Mouse (Mus musculus): ENCODE data around the gene Gm21969. TPM values are rescaled to one million over a fixed set of nuclear protein-coding genes. Genes with fewer than 3 reads are reported as not detected.

The Gm21969 gene
- polyA plus RNA-seq, 1 experiment from 2014 or later: not detected

DNA sequence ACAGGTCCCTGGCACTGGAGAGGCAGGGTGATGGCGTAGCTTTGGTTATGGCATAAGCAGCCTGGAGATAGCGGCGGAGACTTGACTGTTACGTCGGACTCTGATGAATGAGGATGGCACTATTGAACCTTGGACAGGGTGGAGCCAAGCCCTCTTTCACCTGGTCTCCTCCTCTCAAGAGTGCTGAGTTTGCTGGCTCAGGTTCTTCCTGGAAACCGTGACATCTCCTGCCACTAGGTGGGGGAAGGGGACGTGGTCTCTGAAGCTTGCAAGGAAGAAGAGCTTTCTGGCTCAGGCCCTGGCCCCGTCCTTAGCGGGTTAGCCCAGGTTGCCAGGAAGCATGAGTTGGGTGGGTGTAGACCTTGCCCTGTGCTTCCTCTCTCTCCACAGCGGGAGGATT, 27.2 kb downstream of the Gm21969 start:
- H3K9me3 ChIP-seq (replicated peaks; ENCODE audit: control insufficient read depth, low read length): no peaks in the 10 kb centered on the region
- H3K4me1 ChIP-seq (ENCODE audit: control insufficient read depth, insufficient read depth, low read length): no peaks in the 10 kb centered on the region
- H3K36me3 ChIP-seq (ENCODE audit: control insufficient read depth, insufficient read depth, low read length): no peaks in the 10 kb centered on the region
- no peak for ATAC-seq (replicated peaks; ENCODE audit: insufficient number of reproducible peaks, low FRiP score, low TSS enrichment)
- no peak overlapping the region for H3K9ac ChIP-seq (ENCODE audit: low read depth, low read length)
- 66% methylated on average over 10 of the region's 10 CpGs for WGBS (ENCODE audit: insufficient replicate concordance)
- H3K27ac ChIP-seq (ENCODE audit: low read depth, low read length): no peak overlapping the region
- H3K4me3 ChIP-seq (ENCODE audit: low read depth, low read length): no peak overlapping the region
- no peak overlapping the region for H3K4me2 ChIP-seq
- H3K27me3 ChIP-seq (ENCODE audit: control insufficient read depth, insufficient read depth, low read length): 0 out of 2 replicates have a peak, but pooled peaks cover 6% of the 10 kb centered on the region

DNA sequence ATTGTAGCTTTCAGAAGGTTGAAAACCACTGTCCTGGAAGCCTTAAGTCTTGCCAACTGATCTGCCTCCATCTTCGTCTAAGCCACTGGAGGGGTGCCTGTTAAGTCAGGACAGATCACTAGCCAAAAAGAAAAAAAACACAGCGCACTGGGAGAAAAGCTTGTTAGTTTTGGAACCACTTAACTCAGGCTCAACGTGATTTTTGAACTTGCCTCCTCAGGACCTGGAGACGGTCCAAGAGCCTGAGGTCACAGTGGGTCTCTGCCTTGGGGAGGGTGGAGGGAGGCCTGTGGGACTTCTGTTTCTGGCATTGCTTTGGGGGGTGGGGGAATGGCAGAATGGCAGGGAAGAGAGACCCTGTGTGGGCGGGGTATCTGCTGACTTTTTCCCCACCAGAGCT, 28.2 kb downstream of the Gm21969 start:
- Histone ChIP-seq H3K4me1 (ENCODE audit: control insufficient read depth, insufficient read depth, low read length) (no peaks in the 10 kb centered on the region), H3K27ac (ENCODE audit: low read depth, low read length) (no peak overlapping the region), H3K4me3 (ENCODE audit: low read depth, low read length) (no peak overlapping the region), H3K9ac (ENCODE audit: low read depth, low read length) (no peak overlapping the region), H3K36me3 (ENCODE audit: control insufficient read depth, insufficient read depth, low read length) (no peaks in the 10 kb centered on the region), H3K4me2 (no peak overlapping the region), H3K27me3 (ENCODE audit: control insufficient read depth, insufficient read depth, low read length) (0 out of 2 replicates have a peak, but pooled peaks cover 6% of the 10 kb centered on the region), H3K9me3 (replicated peaks; ENCODE audit: control insufficient read depth, low read length) (no peaks in the 10 kb centered on the region)
- 65% methylated on average over 5 of the region's 5 CpGs for WGBS (ENCODE audit: insufficient replicate concordance)
- ATAC-seq (replicated peaks; ENCODE audit: insufficient number of reproducible peaks, low FRiP score, low TSS enrichment): no peak

DNA sequence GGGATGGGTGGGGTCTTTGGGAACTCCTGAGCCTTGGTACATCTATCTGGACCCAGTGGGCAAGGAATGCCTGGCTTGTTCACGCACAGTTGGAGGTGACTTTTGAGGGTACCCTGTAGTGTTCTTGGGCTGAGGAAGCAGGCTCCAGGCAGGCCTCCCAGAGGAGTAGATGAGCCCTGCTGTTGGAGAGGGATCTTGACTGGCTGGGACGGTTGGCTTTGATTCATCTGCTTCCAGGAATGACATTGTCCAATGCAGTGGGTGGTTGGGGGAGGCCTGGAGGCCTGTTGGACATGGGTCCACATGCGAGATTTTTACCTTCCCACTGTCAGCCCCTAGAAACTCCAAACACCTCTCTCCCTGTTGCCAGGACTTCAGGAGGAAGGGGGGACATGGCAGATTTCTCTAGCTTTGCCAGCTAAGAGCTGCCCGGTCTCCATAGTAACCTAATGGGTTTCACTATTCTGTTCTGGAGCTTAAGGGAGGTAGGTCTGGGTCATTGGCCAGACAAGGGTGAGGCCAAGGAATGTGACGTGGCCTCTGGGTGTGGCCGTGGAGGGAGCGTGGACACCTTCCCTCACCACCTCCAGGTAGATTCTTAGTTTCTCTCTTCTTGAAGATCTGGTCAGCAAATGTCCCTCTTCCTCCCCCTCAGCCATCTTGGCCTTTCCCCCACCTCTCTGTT, 28.7 kb downstream of the Gm21969 start:
- ATAC-seq (replicated peaks; ENCODE audit: insufficient number of reproducible peaks, low FRiP score, low TSS enrichment): no peak
- Histone ChIP-seq H3K4me2 (no peak overlapping the region), H3K4me1 (ENCODE audit: control insufficient read depth, insufficient read depth, low read length) (no peaks in the 10 kb centered on the region), H3K9me3 (replicated peaks; ENCODE audit: control insufficient read depth, low read length) (no peaks in the 10 kb centered on the region), H3K4me3 (ENCODE audit: low read depth, low read length) (no peak overlapping the region), H3K27ac (ENCODE audit: low read depth, low read length) (no peak overlapping the region), H3K9ac (ENCODE audit: low read depth, low read length) (no peak overlapping the region), H3K27me3 (ENCODE audit: control insufficient read depth, insufficient read depth, low read length) (0 out of 2 replicates have a peak, but pooled peaks cover 7% of the 10 kb centered on the region), H3K36me3 (ENCODE audit: control insufficient read depth, insufficient read depth, low read length) (no peaks in the 10 kb centered on the region)
- WGBS (ENCODE audit: insufficient replicate concordance): 80% methylated on average over 7 of the region's 7 CpGs

DNA sequence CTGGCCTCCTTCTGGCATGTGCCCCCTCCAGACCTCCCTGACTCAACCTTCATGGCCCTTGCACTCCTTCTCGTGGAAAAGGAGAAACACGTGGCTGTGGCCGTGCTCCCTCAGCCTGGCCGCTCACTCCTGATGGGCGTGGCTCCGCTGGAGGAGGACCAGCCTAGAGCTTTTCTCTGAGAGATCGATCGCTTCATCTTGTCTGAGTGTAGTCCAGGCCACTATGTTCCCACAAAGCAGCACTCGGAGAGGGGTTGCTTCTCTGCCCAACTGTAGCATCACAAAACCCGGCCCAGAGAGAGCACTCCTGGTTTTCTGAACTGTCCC, 29.2 kb downstream of the Gm21969 start:
- Histone ChIP-seq H3K27ac (ENCODE audit: low read depth, low read length) (no peak overlapping the region), H3K9ac (ENCODE audit: low read depth, low read length) (no peak overlapping the region), H3K4me3 (ENCODE audit: low read depth, low read length) (no peak overlapping the region), H3K4me1 (ENCODE audit: control insufficient read depth, insufficient read depth, low read length) (no peaks in the 10 kb centered on the region), H3K36me3 (ENCODE audit: control insufficient read depth, insufficient read depth, low read length) (no peaks in the 10 kb centered on the region), H3K27me3 (ENCODE audit: control insufficient read depth, insufficient read depth, low read length) (peaks cover 11% of the 10 kb centered on the region; the same call in 1 of the 2 replicates), H3K4me2 (no peak overlapping the region), H3K9me3 (replicated peaks; ENCODE audit: control insufficient read depth, low read length) (no peaks in the 10 kb centered on the region)
- no peak for ATAC-seq (replicated peaks; ENCODE audit: insufficient number of reproducible peaks, low FRiP score, low TSS enrichment)
- WGBS (ENCODE audit: insufficient replicate concordance): 80% methylated on average over 10 of the region's 10 CpGs

DNA sequence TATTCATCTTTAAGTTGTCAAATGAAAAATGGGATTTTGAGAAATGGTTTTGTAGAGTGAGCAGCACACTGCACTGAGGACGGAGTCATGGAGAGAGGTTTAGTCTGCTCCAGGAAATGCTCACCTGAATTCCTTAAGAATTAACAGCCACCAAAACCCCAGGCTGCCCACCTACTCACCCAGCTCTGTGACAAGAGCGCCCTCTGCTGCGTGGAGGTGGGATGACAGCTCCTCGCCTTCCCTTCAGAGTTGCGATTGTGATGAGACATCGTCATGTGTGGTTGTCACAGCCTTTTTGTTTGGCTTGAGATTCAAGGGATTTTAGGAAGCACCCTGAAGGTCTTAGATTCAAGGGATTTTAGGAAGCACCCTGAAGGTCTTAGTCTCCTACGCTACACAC, 33.4 kb downstream of the Gm21969 start:
- no peaks in the 10 kb centered on the region for H3K9me3 ChIP-seq (replicated peaks; ENCODE audit: control insufficient read depth, low read length)
- H3K27me3 ChIP-seq (ENCODE audit: control insufficient read depth, insufficient read depth, low read length): peaks cover 25% of the 10 kb centered on the region
- H3K27ac ChIP-seq (ENCODE audit: low read depth, low read length): no peak overlapping the region
- H3K36me3 ChIP-seq (ENCODE audit: control insufficient read depth, insufficient read depth, low read length): no peaks in the 10 kb centered on the region
- peaks cover under 1% of the 10 kb centered on the region; the same call in 1 of the 2 replicates for H3K4me1 ChIP-seq (ENCODE audit: control insufficient read depth, insufficient read depth, low read length)
- 26% methylated on average over 7 of the region's 7 CpGs for WGBS (ENCODE audit: insufficient replicate concordance)
- no peak overlapping the region for H3K4me3 ChIP-seq (ENCODE audit: low read depth, low read length)
- ATAC-seq (replicated peaks; ENCODE audit: insufficient number of reproducible peaks, low FRiP score, low TSS enrichment): no peak
- H3K4me2 ChIP-seq: no peak overlapping the region
- H3K9ac ChIP-seq (ENCODE audit: low read depth, low read length): no peak overlapping the region

DNA sequence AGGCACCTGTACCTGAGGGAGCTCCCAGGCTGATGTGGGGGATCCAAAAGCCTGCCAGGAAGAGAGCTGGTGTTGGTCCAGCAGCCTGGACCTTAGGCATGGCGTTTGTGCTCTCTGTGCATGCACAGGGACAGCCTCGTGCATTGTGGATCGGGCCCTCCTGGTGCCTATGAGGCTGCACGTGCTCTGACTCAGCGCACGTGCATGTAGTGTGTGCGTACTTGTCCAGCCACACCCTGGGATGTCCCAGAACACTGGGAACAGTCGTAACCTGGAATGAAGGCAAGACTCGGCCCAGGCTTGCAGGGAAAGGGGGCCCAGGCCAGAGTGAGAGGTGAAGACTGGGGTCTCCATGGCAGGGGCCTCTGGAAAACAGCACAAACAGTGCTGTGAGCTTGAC, 34.9 kb downstream of the Gm21969 start:
- no peaks in the 10 kb centered on the region for H3K36me3 ChIP-seq (ENCODE audit: control insufficient read depth, insufficient read depth, low read length)
- peaks cover 11% of the 10 kb centered on the region for H3K4me1 ChIP-seq (ENCODE audit: control insufficient read depth, insufficient read depth, low read length)
- no peak overlapping the region for H3K4me3 ChIP-seq (ENCODE audit: low read depth, low read length)
- ATAC-seq (replicated peaks; ENCODE audit: insufficient number of reproducible peaks, low FRiP score, low TSS enrichment): no peak
- H3K9me3 ChIP-seq (replicated peaks; ENCODE audit: control insufficient read depth, low read length): no peaks in the 10 kb centered on the region
- H3K27ac ChIP-seq (ENCODE audit: low read depth, low read length): no peak overlapping the region
- peaks cover 39% of the 10 kb centered on the region for H3K27me3 ChIP-seq (ENCODE audit: control insufficient read depth, insufficient read depth, low read length)
- 83% methylated on average over 9 of the region's 9 CpGs for WGBS (ENCODE audit: insufficient replicate concordance)
- no peak overlapping the region for H3K4me2 ChIP-seq
- H3K9ac ChIP-seq (ENCODE audit: low read depth, low read length): no peak overlapping the region

DNA sequence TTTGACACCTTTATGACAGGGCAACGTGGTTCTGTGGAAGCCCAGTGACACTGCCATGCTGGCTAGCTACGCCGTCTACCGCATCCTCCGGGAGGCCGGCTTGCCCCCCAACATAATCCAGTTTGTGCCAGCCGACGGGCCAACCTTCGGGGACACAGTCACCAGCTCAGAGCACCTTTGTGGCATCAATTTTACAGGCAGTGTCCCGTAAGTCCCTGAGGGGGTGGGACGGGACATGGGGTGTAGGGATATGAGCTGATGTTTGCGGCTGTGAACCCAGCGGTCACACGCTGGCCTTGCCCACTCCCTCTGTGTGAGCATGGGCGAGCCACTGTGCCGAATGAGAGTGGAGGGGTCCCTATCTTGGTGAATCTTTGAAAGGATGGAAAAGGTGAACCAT, 35.4 kb downstream of the Gm21969 start:
- Histone ChIP-seq H3K27me3 (ENCODE audit: control insufficient read depth, insufficient read depth, low read length) (peaks cover 42% of the 10 kb centered on the region), H3K9me3 (replicated peaks; ENCODE audit: control insufficient read depth, low read length) (no peaks in the 10 kb centered on the region), H3K9ac (ENCODE audit: low read depth, low read length) (no peak overlapping the region), H3K4me1 (ENCODE audit: control insufficient read depth, insufficient read depth, low read length) (peaks cover 11% of the 10 kb centered on the region), H3K4me3 (ENCODE audit: low read depth, low read length) (no peak overlapping the region), H3K36me3 (ENCODE audit: control insufficient read depth, insufficient read depth, low read length) (no peaks in the 10 kb centered on the region), H3K4me2 (no peak overlapping the region), H3K27ac (ENCODE audit: low read depth, low read length) (no peak overlapping the region)
- ATAC-seq (replicated peaks; ENCODE audit: insufficient number of reproducible peaks, low FRiP score, low TSS enrichment): no peak
- WGBS (ENCODE audit: insufficient replicate concordance): 90% methylated on average over 16 of the region's 16 CpGs

DNA sequence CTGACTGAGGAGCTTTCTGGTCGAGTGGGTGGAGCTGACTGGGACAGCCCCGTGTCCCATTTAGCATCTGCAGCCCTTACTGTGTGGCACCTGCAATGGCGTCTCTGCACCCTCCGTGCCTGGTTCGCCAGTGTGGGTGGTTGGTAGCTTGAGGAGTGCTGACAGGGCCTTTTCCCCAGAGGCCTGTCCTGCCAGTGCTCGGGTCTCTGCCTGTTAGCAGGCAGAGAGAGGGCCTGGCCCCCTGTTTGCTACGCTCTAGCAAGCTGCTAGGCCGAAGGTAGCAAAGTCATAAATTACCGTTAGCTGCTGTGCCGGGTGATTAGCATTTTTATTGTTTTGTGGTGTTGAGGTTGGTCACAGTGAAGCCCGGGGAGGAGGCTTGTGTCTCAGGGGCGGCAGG, 36.8 kb downstream of the Gm21969 start:
- H3K36me3 ChIP-seq (ENCODE audit: control insufficient read depth, insufficient read depth, low read length): no peaks in the 10 kb centered on the region
- no peak overlapping the region for H3K27ac ChIP-seq (ENCODE audit: low read depth, low read length)
- no peak overlapping the region for H3K9ac ChIP-seq (ENCODE audit: low read depth, low read length)
- WGBS (ENCODE audit: insufficient replicate concordance): 65% methylated on average over 12 of the region's 12 CpGs
- no peak overlapping the region for H3K4me3 ChIP-seq (ENCODE audit: low read depth, low read length)
- no peak overlapping the region for H3K4me2 ChIP-seq
- no peaks in the 10 kb centered on the region for H3K9me3 ChIP-seq (replicated peaks; ENCODE audit: control insufficient read depth, low read length)
- peaks cover 43% of the 10 kb centered on the region for H3K27me3 ChIP-seq (ENCODE audit: control insufficient read depth, insufficient read depth, low read length)
- H3K4me1 ChIP-seq (ENCODE audit: control insufficient read depth, insufficient read depth, low read length): peaks cover 11% of the 10 kb centered on the region
- ATAC-seq (replicated peaks; ENCODE audit: insufficient number of reproducible peaks, low FRiP score, low TSS enrichment): no peak

DNA sequence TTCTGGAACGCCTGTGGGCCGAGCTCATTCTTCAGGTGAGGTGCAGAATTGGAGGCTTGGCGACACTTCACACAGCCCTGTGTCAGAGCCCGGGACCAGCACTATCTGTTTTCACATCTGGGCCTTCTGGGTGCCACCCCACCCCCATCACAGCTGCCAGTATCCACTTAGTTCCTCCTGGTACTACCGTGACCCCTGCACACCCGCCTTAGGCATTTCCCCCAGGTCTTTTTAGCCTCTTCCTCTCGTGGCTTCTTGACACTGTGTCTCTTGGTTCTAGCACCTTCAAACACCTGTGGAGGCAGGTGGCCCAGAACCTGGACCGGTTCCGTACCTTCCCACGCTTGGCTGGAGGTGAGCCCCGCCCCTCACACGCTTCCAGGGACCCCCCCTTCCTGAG, 37.3 kb downstream of the Gm21969 start:
- no peak for ATAC-seq (replicated peaks; ENCODE audit: insufficient number of reproducible peaks, low FRiP score, low TSS enrichment)
- Histone ChIP-seq H3K27me3 (ENCODE audit: control insufficient read depth, insufficient read depth, low read length) (peaks cover 43% of the 10 kb centered on the region), H3K27ac (ENCODE audit: low read depth, low read length) (no peak overlapping the region), H3K9ac (ENCODE audit: low read depth, low read length) (no peak overlapping the region), H3K36me3 (ENCODE audit: control insufficient read depth, insufficient read depth, low read length) (no peaks in the 10 kb centered on the region), H3K4me2 (no peak overlapping the region), H3K9me3 (replicated peaks; ENCODE audit: control insufficient read depth, low read length) (no peaks in the 10 kb centered on the region), H3K4me1 (ENCODE audit: control insufficient read depth, insufficient read depth, low read length) (peaks cover 11% of the 10 kb centered on the region), H3K4me3 (ENCODE audit: low read depth, low read length) (no peak overlapping the region)
- 71% methylated on average over 12 of the region's 12 CpGs for WGBS (ENCODE audit: insufficient replicate concordance)
